Mouse (Mus musculus): ENCODE measurements around the gene Tbxa2r.

Gene Tbxa2r

DNA sequence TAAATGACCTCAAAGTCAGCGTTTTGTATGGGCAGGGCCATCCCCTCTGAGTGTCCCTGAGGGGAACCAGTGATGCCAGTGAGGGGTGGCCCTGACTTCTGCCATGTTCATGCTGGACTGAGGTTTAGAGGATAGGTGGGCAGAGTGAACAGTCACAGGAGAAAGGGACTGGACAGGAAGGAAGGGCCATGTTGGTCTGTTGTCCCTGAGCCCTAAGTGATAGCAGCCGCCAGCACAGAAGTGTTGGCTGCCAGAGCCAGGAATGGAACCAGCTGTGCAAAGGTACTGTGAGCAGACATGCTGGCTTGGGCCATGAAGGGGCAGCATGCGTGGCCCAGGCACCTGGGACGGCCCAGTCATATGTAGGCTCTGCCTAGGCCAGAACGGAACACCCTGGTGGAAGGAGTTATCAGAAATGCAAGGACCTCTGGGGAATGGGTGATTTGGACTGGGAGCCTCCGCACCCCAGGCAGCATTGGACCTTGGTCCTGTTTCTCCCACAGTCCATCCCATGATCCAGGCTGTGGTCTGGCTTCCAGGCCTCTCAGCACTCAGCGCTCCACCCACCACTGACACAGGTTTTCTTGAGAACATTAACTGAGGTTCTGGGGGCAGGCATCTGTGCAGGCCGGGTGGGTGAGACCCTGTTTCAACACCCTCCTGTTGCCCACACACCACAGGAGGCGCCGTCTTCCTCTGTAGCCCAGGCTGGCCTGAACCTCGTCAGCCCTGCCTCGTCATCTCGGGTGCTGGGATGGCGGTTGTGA, 28.8 kb upstream of the Tbxa2r start:
- no peak for DNase-seq (ENCODE audit: low spot score in 2 of 2)

GRCm38 (mm10) chr10:81300352-81300907, 28.1 kb upstream of the Tbxa2r start:
- no peak for DNase-seq (ENCODE audit: low spot score in 2 of 2)

DNA sequence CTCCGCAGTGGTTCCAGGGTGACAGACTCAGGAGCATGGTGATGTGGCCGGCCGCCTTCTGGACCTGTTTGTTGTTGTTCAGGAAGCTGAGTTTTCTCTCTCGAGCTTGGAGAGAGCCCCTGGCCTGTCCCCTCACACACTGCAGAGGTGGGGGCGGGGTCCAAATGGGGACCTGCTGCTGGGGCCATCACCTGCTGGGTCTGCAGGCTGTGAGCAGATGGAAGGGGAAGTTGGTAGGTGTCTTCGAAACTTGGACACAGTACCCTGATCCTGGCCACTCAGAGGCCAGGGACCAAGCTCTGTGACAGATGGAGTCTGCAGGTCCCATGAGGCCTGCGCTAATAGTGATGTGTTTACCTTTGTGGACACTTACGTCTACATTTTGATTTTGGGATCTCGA, 27.2 kb upstream of the Tbxa2r start:
- no peak for DNase-seq (ENCODE audit: low spot score in 2 of 2)

- no peak for DNase-seq (ENCODE audit: low spot score in 2 of 2)
Measured at GRCm38 (mm10) chr10:81302288-81302687, 26.2 kb upstream of the Tbxa2r start.

GRCm38 (mm10) chr10:81302781-81303218, 25.7 kb upstream of the Tbxa2r start:
- DNase-seq (ENCODE audit: low spot score in 2 of 2) = peak; percentile 76 to 80

- DNase-seq (ENCODE audit: low spot score in 2 of 2) = no peak
Measured at GRCm38 (mm10) chr10:81303258-81303657, 25.3 kb upstream of the Tbxa2r start.

- DNase-seq (ENCODE audit: low spot score in 2 of 2) = no peak
Measured at GRCm38 (mm10) chr10:81303761-81304160, 24.8 kb upstream of the Tbxa2r start.

DNA sequence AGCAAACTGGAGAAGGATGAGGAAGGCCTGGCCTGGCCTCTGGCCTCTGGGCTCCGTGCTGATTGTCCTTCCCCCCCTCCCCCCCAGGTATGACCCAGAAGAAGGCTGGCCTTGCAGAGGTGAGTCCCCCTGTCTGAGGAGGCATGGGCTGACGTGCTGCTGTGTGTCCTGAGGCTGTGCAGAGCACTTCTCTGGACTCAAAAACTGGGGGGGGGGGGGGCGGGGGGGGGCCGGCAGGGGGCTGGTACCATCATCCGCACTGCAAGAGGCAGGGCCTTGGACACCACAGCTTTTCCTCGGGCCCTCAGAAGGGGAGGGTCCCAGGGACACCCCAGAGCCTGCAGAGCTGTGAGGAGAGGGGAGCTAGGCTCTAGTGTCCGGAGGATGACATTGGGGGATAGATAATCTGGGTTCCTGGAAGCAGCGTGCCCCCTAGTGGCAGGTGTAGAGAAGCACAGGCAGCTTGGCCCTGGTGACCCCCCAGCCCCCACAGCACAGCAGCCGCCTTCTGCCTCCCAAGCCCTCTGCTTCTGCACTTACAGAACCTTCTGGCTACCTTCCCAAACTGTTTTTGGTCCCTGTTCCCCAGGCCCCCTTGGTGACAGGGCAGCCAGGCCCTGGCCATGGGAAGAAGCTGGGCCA, 23.8 kb upstream of the Tbxa2r start:
- DNase-seq (ENCODE audit: low spot score in 2 of 2) = no peak

DNA sequence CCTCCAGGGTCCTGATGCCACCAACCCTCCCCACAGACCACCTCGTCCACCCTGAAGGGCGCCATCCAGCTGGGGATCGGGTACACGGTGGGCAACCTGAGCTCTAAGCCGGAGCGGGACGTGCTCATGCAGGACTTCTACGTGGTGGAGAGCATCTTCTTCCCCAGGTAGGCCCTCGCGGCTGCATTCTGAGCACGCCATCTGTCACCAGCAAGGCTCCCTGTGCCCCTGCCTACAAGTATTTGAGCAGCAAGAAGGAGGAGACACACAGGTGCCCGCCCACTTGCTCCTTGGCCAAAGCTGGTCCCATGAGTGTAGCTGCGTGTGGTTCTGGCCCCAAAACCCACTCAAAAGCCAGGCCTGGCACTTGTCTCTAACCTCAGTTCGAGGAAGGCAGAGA, 22.9 kb upstream of the Tbxa2r start:
- DNase-seq (ENCODE audit: low spot score in 2 of 2) = no peak

DNA sequence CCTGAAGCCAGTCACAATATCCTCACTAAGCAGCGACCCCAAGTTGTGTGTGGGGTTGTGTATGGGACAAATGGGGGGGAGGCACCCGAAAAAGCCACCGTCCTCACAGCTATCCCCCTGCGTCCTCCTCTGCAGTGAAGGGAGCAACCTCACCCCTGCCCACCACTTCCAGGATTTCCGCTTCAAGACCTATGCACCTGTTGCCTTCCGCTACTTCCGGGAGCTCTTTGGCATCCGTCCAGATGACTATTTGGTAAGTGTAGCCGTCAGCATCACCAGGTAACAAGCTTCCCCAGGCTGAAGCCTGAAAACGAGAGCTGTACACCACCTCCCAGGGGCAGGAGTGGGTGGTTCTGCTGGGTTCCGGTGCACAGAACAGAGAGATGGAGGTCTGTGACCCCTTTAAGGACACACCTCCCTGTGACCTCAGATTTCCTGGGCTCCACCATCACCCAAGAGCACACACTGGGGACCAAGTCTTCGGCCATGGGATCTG, 22.3 kb upstream of the Tbxa2r start:
- no peak for DNase-seq (ENCODE audit: low spot score in 2 of 2)

DNA sequence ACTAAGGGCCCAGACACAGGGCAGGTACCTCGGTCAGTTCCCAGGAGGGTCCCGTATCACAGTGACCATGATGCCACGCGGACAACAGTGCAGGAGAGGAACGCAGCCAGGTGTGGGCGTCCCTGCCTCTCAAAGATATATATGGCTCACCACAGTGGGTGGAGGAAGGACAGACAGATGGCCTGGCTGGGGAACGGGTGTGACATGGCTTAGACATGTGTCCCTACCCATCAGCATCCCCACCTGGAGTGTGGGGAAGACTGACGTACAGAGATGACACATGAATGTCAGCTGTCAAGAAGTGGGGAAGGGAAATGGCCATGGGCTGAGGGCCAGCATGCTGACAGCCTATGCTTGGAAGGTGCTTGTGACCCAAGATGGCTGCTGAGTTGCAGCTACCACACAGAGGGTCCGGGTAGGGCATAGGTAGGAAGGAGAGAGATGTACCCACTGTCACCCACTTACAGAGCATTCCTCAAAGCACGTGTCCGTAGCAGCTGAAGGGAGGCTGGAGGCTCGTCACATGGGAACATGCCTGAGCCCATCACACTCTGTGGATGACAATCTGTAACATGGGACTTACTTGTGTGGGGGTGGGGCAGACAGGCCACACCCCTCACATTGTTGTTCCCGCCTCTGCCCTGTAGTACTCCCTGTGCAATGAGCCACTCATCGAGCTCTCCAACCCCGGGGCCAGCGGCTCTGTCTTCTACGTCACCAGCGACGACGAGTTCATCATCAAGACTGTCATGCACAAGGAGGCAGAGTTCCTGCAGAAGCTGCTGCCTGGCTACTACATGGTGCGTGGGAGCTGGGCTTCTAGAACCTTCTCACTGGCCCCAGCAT, 21.5 kb upstream of the Tbxa2r start:
- DNase-seq (ENCODE audit: low spot score in 2 of 2) = peak in 1 of 2 experiments; percentile 69

DNA sequence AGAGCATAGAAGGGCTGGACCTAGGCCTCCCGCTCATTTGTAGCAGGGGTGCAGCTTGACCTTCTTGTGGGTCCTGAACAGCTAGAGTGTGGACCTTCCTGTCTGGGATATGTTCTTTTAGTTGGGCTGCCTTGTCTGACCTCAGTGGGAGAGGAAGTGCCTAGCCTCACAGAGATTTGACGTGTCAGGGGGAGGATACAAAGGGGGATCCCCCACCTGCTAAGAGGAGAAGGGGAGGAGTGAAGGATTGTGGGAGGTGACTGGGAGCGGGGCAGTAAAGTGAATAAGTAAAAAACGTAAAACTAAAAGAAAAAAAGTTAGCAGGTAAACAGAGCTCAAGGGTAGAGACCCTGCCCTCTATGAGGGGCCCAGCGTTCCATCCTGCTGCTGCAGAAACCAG, 19.0 kb upstream of the Tbxa2r start:
- no peak for DNase-seq (ENCODE audit: low spot score in 2 of 2)

DNA sequence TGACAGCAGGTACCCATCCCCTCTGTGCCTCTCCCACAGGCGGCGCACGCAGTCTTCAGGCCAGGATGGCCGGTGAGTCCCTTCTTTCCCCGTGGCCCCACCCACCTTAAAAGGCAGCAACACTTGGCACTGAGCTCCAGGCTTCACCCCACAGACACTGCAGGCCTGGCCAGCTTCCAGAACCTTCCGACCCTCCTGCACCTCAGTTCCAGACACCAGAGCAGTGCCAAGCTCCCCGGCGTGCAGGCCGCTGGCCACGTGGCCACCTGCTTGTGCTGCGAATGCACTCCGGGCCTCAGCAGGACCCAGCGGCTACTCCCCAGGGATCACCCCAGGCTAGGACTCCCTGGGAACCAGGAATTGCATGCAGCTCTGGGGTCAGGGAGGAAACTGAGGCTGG, 14.9 kb upstream of the Tbxa2r start:
- DNase-seq (ENCODE audit: low spot score in 2 of 2) = no peak

DNA sequence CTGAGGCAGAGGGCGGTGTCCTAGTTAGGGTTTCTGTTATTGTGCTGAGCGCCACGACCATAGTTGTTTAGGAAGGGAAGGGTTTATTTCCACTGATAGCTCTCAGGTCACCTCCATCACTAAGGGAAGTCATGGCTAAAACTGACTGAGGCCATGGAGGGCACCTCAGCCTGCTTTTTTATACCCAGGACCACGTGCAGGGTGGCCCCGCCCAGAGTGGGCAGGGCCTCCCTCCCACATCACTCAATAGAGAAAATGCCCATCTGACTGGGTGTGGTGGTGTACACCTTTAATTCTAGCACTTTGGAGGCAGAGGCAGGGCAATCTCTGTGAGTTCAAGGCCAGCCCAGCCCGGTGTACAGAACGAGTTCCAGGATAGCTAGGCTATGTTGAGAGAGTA, 14.3 kb upstream of the Tbxa2r start:
- DNase-seq (ENCODE audit: low spot score in 2 of 2) = no peak

GRCm38 (mm10) chr10:81315587-81315986, 12.9 kb upstream of the Tbxa2r start:
- no peak for DNase-seq (ENCODE audit: low spot score in 2 of 2)

DNA sequence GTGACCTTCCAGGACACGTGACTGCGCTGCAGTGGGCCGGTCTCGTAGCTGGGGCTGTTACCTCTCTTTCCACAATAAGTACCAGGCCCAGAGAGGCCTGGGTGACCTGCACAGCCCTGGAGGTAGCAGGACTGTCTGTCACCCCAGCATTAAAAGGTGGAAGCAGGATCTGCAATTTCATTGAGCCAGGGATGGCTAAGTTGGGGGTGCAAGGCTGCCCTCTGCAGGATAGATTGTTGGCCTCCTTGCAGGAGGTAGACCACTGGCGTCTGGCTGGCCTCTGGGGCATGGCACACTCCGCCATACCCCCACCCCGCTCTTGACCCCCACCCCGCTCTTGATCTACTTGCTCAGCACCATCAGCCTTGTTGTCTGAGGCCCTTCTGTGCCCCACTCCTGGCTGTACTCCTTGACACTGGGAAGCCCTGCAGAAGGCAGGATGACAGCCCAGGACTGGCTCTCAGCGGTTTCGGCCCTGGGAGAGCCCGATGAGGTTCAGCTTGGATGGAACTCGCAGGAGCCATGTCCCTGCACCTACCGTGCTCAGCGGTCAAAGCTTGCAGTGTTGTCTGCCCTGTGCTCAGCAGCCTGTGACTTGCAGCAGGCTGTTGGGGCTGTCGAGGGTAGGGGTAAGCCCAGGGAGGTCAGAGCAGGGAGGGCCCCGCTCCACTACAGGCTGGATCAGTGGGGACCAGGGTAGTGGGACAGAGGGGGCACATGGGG, 12.0 kb upstream of the Tbxa2r start:
- no peak for DNase-seq (ENCODE audit: low spot score in 2 of 2)

DNA sequence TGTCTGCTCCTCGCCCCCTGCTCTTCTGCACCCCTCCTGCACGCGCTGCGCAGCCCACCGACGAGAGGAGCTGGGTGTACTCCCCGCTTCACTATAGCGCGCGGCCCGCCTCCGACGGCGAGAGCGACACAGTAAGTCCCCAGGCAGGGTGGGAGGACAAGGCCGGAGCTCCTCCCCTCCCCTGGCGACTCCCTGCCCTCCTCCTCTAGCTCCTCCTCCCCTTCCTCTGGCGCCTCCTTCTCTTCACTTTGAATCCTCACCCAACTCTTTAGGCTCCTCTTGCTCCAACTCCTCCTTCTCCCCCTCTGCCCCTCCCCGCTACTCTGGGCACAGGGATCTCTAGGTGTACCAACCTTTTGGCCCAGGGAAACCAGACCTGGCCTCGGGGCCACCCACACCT, 11.3 kb upstream of the Tbxa2r start:
- DNase-seq (ENCODE audit: low spot score in 2 of 2) = no peak

DNA sequence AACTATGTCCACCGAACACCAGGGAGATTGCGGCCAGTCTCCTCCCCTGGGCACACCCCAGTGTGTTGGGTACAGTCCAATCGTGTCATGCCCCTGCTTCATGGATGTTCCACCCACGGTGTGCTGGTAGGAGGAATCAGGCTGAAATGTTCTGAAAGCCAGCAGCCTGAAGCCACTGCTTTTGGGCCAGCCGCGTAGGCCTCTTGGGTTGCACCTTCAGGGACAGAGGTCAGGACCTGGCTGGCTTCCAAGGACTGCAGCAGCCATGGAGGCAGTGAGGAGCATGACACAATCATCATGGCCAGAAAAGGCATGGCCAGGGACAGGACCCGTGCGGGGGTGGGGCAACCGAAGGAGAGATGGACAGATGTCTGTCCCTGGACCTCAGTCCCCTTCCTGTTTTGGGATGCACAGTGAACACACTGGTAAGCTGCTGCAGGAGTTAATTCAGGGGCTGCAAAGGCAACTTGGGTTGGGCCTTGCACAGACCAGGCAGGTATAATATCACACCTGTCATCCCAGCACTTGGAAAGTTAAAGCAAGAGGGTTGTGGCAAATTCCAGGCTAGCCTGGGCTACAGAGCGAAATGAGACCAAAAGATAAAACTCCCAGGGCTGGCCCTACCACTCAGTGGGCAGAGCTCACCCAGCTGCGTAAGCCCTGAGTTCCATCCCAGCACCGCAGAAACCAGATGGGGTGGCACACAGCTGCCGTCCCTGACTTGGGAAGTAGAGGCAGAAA, 9.8 kb upstream of the Tbxa2r start:
- no peak for DNase-seq (ENCODE audit: low spot score in 2 of 2)

DNA sequence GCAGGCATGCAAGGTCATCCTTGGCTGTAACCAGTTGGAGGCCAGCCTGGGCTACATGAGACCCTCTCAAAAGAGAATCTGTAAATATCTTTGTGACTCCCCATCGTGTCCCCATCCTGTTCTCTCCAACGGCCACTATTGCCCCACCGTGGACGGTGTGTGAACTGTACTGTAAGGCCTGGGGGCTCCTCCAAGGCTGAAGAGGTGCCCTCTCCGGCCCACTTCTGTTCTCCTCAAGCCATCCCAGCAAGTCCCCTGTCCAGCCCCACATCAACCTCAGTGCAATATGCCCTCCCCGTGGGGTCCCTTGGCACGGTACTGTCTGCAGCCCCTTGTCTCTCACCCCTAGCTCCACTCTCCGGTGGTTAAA, 9.2 kb upstream of the Tbxa2r start:
- DNase-seq (ENCODE audit: low spot score in 2 of 2) = no peak

- DNase-seq (ENCODE audit: low spot score in 2 of 2) = no peak
Measured at GRCm38 (mm10) chr10:81319741-81320549, 8.6 kb upstream of the Tbxa2r start.

Data from right cerebral cortex, postnatal 36 days (tissue).